Mouse (Mus musculus) spleen, embryonic (tissue): ENCODE data around the gene Zer1.

Source experiments
- CTCF ChIA-PET: fragments of 350-600 bp; sonication (Branson Sonifier 250); formaldehyde crosslinking; loops from one replicate; lab custom pipeline; 2022; lab: Charles Lee

The Zer1 gene

GRCm38 (mm10) chr2:30056736-30057135 lies 67.6 kb downstream of the Zer1 start:
- CTCF ChIA-PET = no interaction called here

- CTCF ChIA-PET = interaction anchor here (0.7 kb wide), 1 partner anchor 440 kb away, joined by 15 read pairs; no protein-coding TSS in a partner anchor
Observed at GRCm38 (mm10) chr2:30055310-30055709, 69.1 kb downstream of the Zer1 start.

- CTCF ChIA-PET = no interaction called here
Observed at GRCm38 (mm10) chr2:30051992-30052761, 72.2 kb downstream of the Zer1 start.

GRCm38 (mm10) chr2:30049831-30050230 lies 74.6 kb downstream of the Zer1 start:
- CTCF ChIA-PET = interaction anchor here (0.6 kb wide), 1 partner anchor 11 kb away, joined by 7 read pairs; no protein-coding TSS in a partner anchor

- CTCF ChIA-PET = interaction anchor here (0.6 kb wide), 1 partner anchor 1036 kb away, joined by 7 read pairs; no protein-coding TSS in a partner anchor
Observed at GRCm38 (mm10) chr2:30048699-30049388, 75.5 kb downstream of the Zer1 start, which contains the start of gene Wdr34. Gene Wdr34 (minus strand): TSS chr2:30048881.

GRCm38 (mm10) chr2:30048101-30048501 lies 76.3 kb downstream of the Zer1 start:
- CTCF ChIA-PET = no interaction called here
